Mouse (Mus musculus) large intestine, adult 2 months (tissue): ENCODE measurements around the gene Ppih. TPM values are rescaled to one million over a fixed set of nuclear protein-coding genes. Genes with fewer than 3 reads are reported as not detected.

Source experiments
- polyA plus RNA-seq: library from polyadenylated mRNA; depleted of rRNA; stranded (reverse); fragments of >200 nt; gene quantifications from 2 replicates; pipeline ENCODE4 v1.2.3, GENCODE M21; 2012; rRNA removed

Gene Ppih
- polyA plus RNA-seq, 1 experiment, result 25.4 TPM

Other genes starting within 250 kb of the Ppih start
- gene Slc2a1, start 211.8 kb downstream of the Ppih start, polyA plus RNA-seq, result 21.0 and 22.4 TPM in 2 replicates
- 5.4 and 12.8 TPM in 2 replicates for gene Zfp691, start 146.4 kb downstream of the Ppih start, polyA plus RNA-seq
- 0.10 and 0.37 TPM in 2 replicates for gene Ermap, start 130.5 kb downstream of the Ppih start, polyA plus RNA-seq
- 23.6 and 35.1 TPM in 2 replicates for gene Svbp, start 125.2 kb downstream of the Ppih start, polyA plus RNA-seq
- gene Tmem269, start 102.3 kb downstream of the Ppih start, polyA plus RNA-seq, result 0.09 TPM in 1 of 2 replicates, not detected in the other
- gene AU022252, start 87.8 kb downstream of the Ppih start, polyA plus RNA-seq, result 3.0 and 4.6 TPM in 2 replicates
- gene P3h1, start 87.6 kb downstream of the Ppih start, polyA plus RNA-seq, result 5.0 and 5.6 TPM in 2 replicates
- gene Cldn19, start 65.1 kb downstream of the Ppih start, polyA plus RNA-seq, result not detected in 2 replicates
- gene Ybx1, start 25.9 kb downstream of the Ppih start, polyA plus RNA-seq, result 218 and 233 TPM in 2 replicates
- gene Ccdc30, start 95.0 kb upstream of the Ppih start, polyA plus RNA-seq, result 0.11 and 0.14 TPM in 2 replicates
- 16.4 and 25.5 TPM in 2 replicates for gene Ppcs, start 101.9 kb upstream of the Ppih start, polyA plus RNA-seq
- gene Zmynd12, start 102.3 kb upstream of the Ppih start, polyA plus RNA-seq, result 0.07 and 0.20 TPM in 2 replicates
- gene Rimkla, start 172.1 kb upstream of the Ppih start, polyA plus RNA-seq, result 0.14 and 0.23 TPM in 2 replicates
- 7.7 and 16.1 TPM in 2 replicates for gene Foxj3, start 216.5 kb upstream of the Ppih start, polyA plus RNA-seq
- 1.6 and 2.4 TPM in 2 replicates for gene Frg2f1, start 219.0 kb upstream of the Ppih start, polyA plus RNA-seq